Mouse (Mus musculus) lung, embryonic 16.5 days (tissue): ENCODE data around the gene Mettl7a2. TPM values are rescaled to one million over a fixed set of nuclear protein-coding genes. Genes with fewer than 3 reads are reported as not detected.
A peak's percentile ranks its signal among the peaks of the same experiment; 100 is the strongest.
"Not testable (repeated sequence)": the region's sequence is repeated elsewhere in the genome, so short reads cannot be mapped to it uniquely, and the experiment has no call there.

Source experiments
- ATAC-seq: fragments of 200-750 bp; cut with Nextera tagmentation; 2 replicates; pipeline ENCODE4 v1.8.0; 2017; ENCODE audit warnings: low read depth, mild to moderate bottlenecking, moderate library complexity
- H3K27ac ChIP-seq: fragments of 300-500 bp; sonication (generic); 2 replicates; pipeline ENCODE4 v1.5.1; 2014; ENCODE audit warnings: mild to moderate bottlenecking, control low read depth, low read length
- H3K27me3 ChIP-seq: fragments of 300-500 bp; sonication (generic); 2 replicates; pipeline ENCODE4 v1.6.1; 2014; ENCODE audit warnings: low read depth, low read length, mixed read lengths; ENCODE audit not compliant: control insufficient read depth, insufficient read depth
- H3K36me3 ChIP-seq: fragments of 300-500 bp; sonication (generic); 2 replicates; pipeline ENCODE4 v1.6.1; 2014; ENCODE audit warnings: low read length; ENCODE audit not compliant: control insufficient read depth, insufficient read depth
- H3K4me1 ChIP-seq: fragments of 300-500 bp; sonication (generic); replicated peaks from 2 replicates; pipeline ENCODE4 v1.6.1; 2014; ENCODE audit warnings: low read length, mixed read lengths; ENCODE audit not compliant: control insufficient read depth, insufficient read depth
- H3K4me2 ChIP-seq: fragments of 300-500 bp; sonication (generic); 2 replicates; pipeline ENCODE4 v1.6.1; 2014; ENCODE audit warnings: low read depth, low read length, control low read depth
- H3K4me3 ChIP-seq: fragments of 300-500 bp; sonication (generic); 2 replicates; pipeline ENCODE4 v1.5.1; 2014; ENCODE audit warnings: mild to moderate bottlenecking, low read length, control low read depth
- H3K9ac ChIP-seq: fragments of 300-500 bp; sonication (generic); 2 replicates; pipeline ENCODE4 v1.6.1; 2014; ENCODE audit warnings: low read length, control low read depth
- H3K9me3 ChIP-seq: fragments of 300-500 bp; sonication (generic); 2 replicates; pipeline ENCODE4 v1.6.1; 2016; ENCODE audit warnings: low read length; ENCODE audit not compliant: control insufficient read depth
- WGBS: fragments of 180-500 bp; shearing (Covaris S2); extraction: QIAGEN DNeasy Blood & Tissue Kit; methylation state at CpG from one replicate; pipeline ENCODE4 v1.1.7; 2014; 5-methylcytosine and 5-hydroxymethylcytosine counted together
- polyA plus RNA-seq: library from polyadenylated mRNA; unstranded; fragments of >200 nt; fragmentation: Nextera tagmentation; extraction: Ambion mirVana; gene quantifications from 2 replicates; pipeline ENCODE4 v1.2.1, GENCODE M21; 2015

The Mettl7a2 gene
- polyA plus RNA-seq, 1 experiment from 2014 or later = not detected

DNA sequence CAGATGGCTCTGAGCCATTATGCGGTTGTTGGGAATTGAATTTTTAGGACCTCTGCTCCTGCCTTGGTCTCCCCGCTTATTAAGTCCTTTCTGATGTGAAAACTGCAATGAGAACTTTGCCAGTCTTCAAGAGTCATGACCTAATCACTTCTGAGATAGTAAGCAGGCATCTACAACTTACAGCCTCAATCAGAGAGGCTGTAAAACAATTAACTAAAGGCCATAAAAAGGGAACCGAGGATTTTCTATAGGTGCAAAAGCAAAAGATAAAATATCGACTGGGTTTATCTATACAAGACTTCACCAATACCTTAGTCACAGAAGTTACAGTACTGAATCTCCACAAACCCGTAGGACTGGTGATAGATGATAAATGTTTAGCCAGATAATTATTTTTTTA, 2.9 kb downstream of the Mettl7a2 start:
- 77% methylated on average over 5 of the region's 5 CpGs for WGBS
- no peak overlapping the region for H3K27ac ChIP-seq
- no peak overlapping the region for H3K9ac ChIP-seq
- no peaks in the 10 kb centered on the region for H3K4me1 ChIP-seq
- no peak overlapping the region for H3K4me2 ChIP-seq
- ATAC-seq = no peak
- no peak overlapping the region for H3K4me3 ChIP-seq
- H3K36me3 ChIP-seq = no peaks in the 10 kb centered on the region
- no peaks in the 10 kb centered on the region for H3K27me3 ChIP-seq
- no peaks in the 10 kb centered on the region for H3K9me3 ChIP-seq

DNA sequence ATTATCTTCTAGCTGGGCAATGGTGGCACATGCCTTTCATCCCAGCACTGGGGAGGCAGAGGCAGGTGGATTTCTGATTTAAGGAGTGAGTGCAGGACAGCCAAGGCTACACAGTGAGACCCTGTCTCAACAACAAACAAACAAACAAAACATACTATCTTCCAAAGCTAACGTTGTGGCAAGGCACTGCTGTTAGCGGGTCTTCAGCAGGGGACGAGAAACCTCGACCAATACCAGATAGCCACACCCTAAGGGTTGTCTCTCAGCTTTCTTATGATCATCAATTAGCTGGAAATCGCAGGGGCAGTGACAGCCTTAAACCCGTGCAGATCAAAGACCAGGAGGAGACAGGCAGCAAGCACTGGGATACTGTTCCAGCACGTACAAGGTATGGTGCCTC, 11.2 kb downstream of the Mettl7a2 start, which contains the start of gene Higd1c:
Gene Higd1c, plus strand, starts transcription at position 301 of the 400 bp plus-strand sequence.
- Histone ChIP-seq H3K4me2 (no peak within 1 kb of the TSS), H3K9me3 (no peaks in the 10 kb centered on the region), H3K36me3 (no peaks in the 10 kb centered on the region), H3K4me1 (no peaks in the 10 kb centered on the region), H3K9ac (no peak within 1 kb of the TSS), H3K27ac (no peak within 1 kb of the TSS), H3K4me3 (no peak within 1 kb of the TSS), H3K27me3 (no peaks in the 10 kb centered on the region)
- WGBS = 54% methylated on average over 7 of the region's 7 CpGs
- ATAC-seq = no peak

DNA sequence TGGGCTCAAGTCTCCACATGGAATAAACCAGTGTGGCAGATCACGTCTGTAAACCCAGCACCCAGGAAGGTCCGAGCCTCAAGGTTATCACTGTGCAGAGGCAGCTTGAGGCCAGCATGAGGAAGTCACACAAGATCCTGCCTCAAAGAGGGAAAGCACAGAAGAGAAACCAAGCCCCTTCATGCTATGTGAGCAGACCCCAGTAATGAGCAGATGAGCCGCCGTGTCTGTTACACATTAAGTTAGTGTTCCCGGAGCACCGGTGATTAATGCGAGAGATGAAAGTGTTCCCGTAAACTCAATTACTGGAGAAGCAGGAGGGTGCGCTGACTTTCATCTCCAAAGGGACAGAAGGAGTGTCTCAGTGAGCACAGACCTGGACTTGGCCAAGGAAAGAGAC, 13.0 kb downstream of the Mettl7a2 start:
- H3K9ac ChIP-seq, H3K4me2 ChIP-seq, H3K4me1 ChIP-seq, H3K9me3 ChIP-seq, ATAC-seq, H3K27me3 ChIP-seq, H3K27ac ChIP-seq, H3K4me3 ChIP-seq, H3K36me3 ChIP-seq: not testable (repeated sequence)
- 58% methylated on average over 9 of the region's 9 CpGs for WGBS

DNA sequence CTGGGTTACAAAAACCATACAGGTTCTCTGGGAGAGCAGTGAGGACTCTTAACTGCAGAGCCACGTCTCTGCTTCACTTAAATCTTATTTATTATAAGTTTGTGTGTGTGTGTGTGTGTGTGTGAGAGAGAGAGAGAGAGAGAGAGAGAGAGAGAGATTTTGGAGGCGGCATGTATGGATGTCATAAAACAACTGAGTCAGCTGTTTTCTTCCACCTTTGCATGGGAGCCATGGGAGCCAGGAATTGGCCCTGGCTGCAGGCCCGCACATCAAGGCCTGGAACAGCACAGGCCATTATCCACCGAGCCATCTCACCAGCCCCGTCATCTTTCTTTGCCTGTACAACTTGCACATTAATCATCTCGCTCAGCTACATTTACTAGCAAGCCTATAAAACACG, 14.1 kb downstream of the Mettl7a2 start:
- no peaks in the 10 kb centered on the region for H3K4me1 ChIP-seq
- 63% methylated on average over 7 of the region's 7 CpGs for WGBS
- ATAC-seq = no peak
- no peaks in the 10 kb centered on the region for H3K36me3 ChIP-seq
- no peaks in the 10 kb centered on the region for H3K27me3 ChIP-seq
- H3K9me3 ChIP-seq = no peaks in the 10 kb centered on the region
- no peak overlapping the region for H3K27ac ChIP-seq
- H3K4me3 ChIP-seq = no peak overlapping the region
- H3K4me2 ChIP-seq = no peak overlapping the region
- no peak overlapping the region for H3K9ac ChIP-seq

DNA sequence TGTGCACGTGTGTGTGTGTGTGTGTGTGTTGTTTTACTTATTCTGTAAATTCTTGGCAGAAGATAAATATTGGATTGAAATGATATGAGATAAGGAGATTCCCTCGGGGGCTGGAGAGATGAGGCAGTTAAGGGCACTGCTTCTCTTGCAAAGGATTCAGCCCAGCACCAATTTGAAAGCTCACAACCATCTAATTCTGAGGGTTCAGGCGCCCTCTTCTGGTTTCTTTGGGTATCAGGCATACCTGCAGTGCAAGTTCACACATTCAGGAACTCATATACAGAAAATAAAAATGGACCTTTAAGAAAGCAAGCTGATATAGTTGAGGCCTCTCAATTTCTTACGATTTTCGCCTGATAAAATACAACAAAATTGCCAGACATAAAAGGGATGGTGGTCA, 22.1 kb downstream of the Mettl7a2 start:
- no peak for ATAC-seq

DNA sequence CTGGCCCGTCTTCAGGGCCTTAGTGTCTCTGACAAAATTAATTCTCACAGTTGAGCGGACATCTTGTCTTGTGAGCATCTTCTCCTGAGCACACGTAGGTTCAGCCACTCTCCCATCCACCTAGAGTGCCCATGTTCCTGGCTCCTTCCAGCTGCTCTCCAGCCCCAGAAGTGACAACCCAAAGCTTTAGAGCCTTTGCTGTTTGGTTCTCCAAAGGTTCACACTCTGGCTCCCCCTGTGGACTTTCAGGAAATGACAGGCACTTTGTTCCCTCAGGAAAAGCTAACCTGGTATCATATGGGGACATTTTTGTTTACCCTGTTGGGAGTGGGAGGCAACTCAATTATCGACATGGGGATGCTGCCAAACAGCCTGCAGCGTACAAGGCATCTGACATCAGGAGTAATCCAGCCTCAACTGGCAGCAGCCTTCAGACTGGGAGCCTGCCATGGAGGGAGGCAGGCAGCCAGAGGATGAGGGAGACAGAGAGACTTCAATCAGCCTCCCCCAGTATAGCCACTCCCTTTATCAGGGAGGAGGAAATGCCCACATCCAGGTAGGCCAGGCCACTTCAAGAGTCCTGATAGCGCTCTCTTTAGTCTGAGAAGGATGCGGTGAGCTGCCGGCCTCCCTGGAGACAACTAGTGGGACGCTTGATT, 25.0 kb downstream of the Mettl7a2 start:
- not testable (repeated sequence) for H3K4me1 ChIP-seq, H3K4me2 ChIP-seq, H3K4me3 ChIP-seq, H3K27me3 ChIP-seq, H3K36me3 ChIP-seq, H3K27ac ChIP-seq, H3K9me3 ChIP-seq, H3K9ac ChIP-seq
- ATAC-seq = peak; percentile 57
- WGBS = 22% methylated on average over 3 of the region's 9 CpGs

More for the DNA sequence above, 22.1 kb downstream of the Mettl7a2 start:
- Histone ChIP-seq H3K4me1 (no peaks in the 10 kb centered on the region), H3K9ac (no peak overlapping the region), H3K9me3 (no peaks in the 10 kb centered on the region), H3K27ac (no peak overlapping the region), H3K27me3 (no peaks in the 10 kb centered on the region), H3K4me3 (no peak overlapping the region), H3K4me2 (no peak overlapping the region), H3K36me3 (no peaks in the 10 kb centered on the region)
- WGBS = 31% methylated on average over 5 of the region's 5 CpGs

DNA sequence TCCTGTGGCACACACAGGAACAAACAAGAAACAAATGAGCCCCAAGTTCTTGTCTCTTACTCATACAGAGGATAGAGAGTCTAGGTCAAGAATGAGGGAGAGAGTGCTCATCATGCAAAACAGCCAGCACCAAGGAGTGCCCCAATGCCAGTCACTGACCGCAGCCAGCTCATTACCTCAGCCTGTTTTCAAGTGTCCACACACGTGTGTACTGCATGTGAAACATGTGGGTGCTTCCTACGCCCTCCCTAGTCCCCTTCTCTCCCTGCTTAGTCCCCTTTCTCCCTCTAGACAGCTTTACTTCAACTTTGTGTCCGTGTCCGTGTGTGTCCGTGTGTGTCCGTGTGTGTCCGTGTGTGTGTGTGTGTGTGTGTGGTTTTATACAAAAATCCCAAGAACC, 26.7 kb downstream of the Mettl7a2 start:
- Histone ChIP-seq H3K4me1 (peaks cover 3% of the 10 kb centered on the region; the same call in 1 of the 2 replicates), H3K4me2 (no peak overlapping the region), H3K27ac (no peak overlapping the region), H3K9me3 (no peaks in the 10 kb centered on the region), H3K27me3 (no peaks in the 10 kb centered on the region), H3K36me3 (no peaks in the 10 kb centered on the region), H3K9ac (no peak overlapping the region), H3K4me3 (no peak overlapping the region)
- 80% methylated on average over 8 of the region's 8 CpGs for WGBS
- no peak; the same call in 1 of the 2 replicates for ATAC-seq

DNA sequence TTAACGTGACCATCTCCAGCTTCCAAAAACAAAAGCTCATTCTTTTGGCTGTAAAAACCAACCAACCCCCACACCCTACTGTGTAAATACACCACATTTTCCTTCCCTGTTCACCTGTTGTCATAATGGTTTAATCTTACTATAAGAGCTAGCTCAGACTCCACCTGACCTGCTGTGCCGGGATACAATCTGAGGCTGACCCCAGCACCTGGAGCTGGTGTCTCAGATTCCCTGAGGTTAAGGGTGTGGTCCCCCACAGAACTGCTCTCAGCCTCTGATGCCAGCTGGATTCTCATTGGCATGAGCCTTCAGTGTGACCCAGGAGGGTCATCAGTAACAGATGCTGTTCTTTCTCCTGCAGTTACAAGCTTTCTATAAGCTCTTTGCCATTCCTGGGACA, 27.1 kb downstream of the Mettl7a2 start:
- H3K4me1 ChIP-seq = peaks cover 3% of the 10 kb centered on the region; the same call in 1 of the 2 replicates
- ATAC-seq = peak; percentile 59; the same call in 1 of the 2 replicates
- no peak overlapping the region for H3K9ac ChIP-seq
- H3K27me3 ChIP-seq = no peaks in the 10 kb centered on the region
- H3K4me3 ChIP-seq = no peak overlapping the region
- no peak overlapping the region for H3K4me2 ChIP-seq
- 46% methylated on average over 2 of the region's 2 CpGs for WGBS
- H3K36me3 ChIP-seq = no peaks in the 10 kb centered on the region
- no peaks in the 10 kb centered on the region for H3K9me3 ChIP-seq
- H3K27ac ChIP-seq = peak overlapping the region; percentile 49; the same call in 1 of the 2 replicates

DNA sequence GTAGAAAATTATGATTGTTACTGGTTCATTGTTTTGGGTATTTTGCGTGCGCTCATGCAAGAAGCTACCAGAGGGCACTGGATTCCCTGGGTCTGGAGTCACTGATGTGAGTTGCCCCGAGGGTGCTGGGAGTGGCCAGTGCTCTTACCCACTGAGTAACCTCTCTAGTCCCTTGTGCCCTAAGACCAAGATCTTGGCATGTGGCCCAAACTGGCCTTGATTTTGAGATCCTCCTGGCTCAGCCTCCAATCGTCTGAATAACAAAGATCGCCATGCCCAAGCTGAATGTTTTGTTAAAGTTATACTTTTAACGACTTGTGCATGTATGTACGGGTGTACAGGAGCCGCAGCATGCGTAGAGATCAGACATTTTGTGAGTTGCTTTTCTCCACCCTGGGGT, 32.7 kb downstream of the Mettl7a2 start:
- no peak overlapping the region for H3K4me2 ChIP-seq
- ATAC-seq = no peak
- no peak overlapping the region for H3K4me3 ChIP-seq
- WGBS = 92% methylated on average over 9 of the region's 9 CpGs
- no peaks in the 10 kb centered on the region for H3K4me1 ChIP-seq
- H3K9me3 ChIP-seq = no peaks in the 10 kb centered on the region
- no peak overlapping the region for H3K9ac ChIP-seq
- no peaks in the 10 kb centered on the region for H3K36me3 ChIP-seq
- no peak overlapping the region for H3K27ac ChIP-seq
- no peaks in the 10 kb centered on the region for H3K27me3 ChIP-seq
